Mouse (Mus musculus): ENCODE data around the gene Pcyt1a. TPM values are rescaled to one million over a fixed set of nuclear protein-coding genes. Genes with fewer than 3 reads are reported as not detected.

Gene Pcyt1a
- polyA plus RNA-seq, 1 experiment: 23.8 TPM

DNA sequence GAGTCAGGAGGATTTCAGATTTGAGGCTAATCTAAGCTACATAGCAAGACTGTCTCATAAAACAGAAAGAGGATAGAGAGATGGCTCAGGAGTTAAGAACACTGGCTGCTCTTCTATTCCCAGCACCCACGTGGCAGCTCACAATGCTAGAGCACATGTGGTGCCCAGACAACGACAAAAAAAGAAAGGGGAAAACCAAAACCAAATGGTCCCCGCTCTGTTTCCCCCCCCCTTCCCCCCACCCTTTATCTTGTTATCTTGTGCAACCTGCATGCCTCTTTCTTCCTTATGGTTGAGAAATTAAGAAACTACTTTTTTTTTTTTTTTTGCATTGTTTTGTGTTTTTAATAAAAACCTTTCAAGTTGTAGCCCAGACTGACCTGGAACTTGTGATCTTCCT lies 37.8 kb downstream of the Pcyt1a start:
- TF ChIP-seq MYOG (IDR thresholded peaks at IDR 0.05; ENCODE audit: control insufficient read depth in 1 of 3, insufficient read depth in 1 of 3, insufficient read length in 2 of 3, low read depth in 2 of 3) (no peak), TCF3 (IDR thresholded peaks at IDR 0.05; ENCODE audit: insufficient read length, low read depth) (no peak), MYOD1 (IDR thresholded peaks at IDR 0.05; ENCODE audit: control insufficient read depth in 1 of 3, insufficient read length in 2 of 3, low read depth in 2 of 3) (no peak), E2F4 (IDR thresholded peaks at IDR 0.05; ENCODE audit: insufficient read depth) (no peak), CEBPB (IDR thresholded peaks at IDR 0.05; ENCODE audit: insufficient read depth, poor library complexity, severe bottlenecking) (no peak), MAX (IDR thresholded peaks at IDR 0.05; ENCODE audit: low read depth) (no peak), REST (IDR thresholded peaks at IDR 0.05; ENCODE audit: insufficient read depth, insufficient read length) (no peak), SRF (IDR thresholded peaks at IDR 0.05; ENCODE audit: control insufficient read depth, insufficient read length, low read depth) (no peak), POLR2A (IDR thresholded peaks at IDR 0.05; ENCODE audit: insufficient read length, low read depth) (no peak), POLR2AphosphoS2 (IDR thresholded peaks at IDR 0.05; ENCODE audit: insufficient read length, low read depth) (no peak), USF1 (IDR thresholded peaks at IDR 0.05; ENCODE audit: low read depth) (no peak), TCF12 (IDR thresholded peaks at IDR 0.05; ENCODE audit: insufficient read depth, poor library complexity, severe bottlenecking) (no peak)
- peaks cover 25% of the 10 kb centered on the region for H3K36me3 ChIP-seq (ENCODE audit: control insufficient read depth, insufficient read depth)
- H3K79me2 ChIP-seq (ENCODE audit: control insufficient read depth, insufficient read depth): no peaks in the 10 kb centered on the region
- no peak overlapping the region for H3K4me3 ChIP-seq
- H3K4me2 ChIP-seq (ENCODE audit: low read depth): no peak overlapping the region
- no peak overlapping the region for H3ac ChIP-seq (ENCODE audit: control insufficient read depth, insufficient read length)
- no peaks in the 10 kb centered on the region for H3K27me3 ChIP-seq (ENCODE audit: control insufficient read depth, insufficient read depth, insufficient read length)

DNA sequence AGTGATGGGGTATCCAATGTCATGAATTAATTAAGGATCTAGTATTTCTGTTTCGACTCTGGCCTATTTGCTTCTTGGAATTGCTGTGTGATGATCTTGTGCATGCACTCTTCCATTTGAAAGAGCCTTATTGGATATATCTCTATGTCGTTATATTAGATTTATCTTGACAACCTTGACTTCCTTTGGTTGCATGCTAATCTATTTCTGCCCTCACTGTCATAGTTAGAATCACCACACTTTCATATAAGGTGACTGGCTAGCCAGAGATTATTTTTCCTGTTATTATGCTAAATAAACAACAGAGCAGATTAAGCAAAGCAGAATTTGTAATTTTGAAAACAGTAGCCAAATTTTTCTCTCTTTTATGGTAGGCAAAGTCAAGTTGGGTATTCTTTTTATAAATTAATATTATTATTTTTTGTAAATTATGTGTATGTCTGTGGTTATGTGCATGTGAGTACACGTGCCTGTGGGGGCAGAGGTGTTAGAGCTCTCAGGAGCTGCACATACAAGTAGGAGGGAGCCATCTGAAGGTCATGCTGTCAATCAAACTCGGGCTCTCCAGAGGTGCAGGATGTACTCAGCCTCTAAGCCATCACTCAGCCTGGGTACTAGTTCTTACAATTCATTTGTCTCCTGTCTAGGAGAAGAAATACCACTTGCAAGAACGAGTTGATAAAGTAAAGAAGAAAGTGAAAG lies 38.8 kb downstream of the Pcyt1a start:
- Histone ChIP-seq H3ac (ENCODE audit: control insufficient read depth, insufficient read length) (no peak overlapping the region), H3K36me3 (ENCODE audit: control insufficient read depth, insufficient read depth) (peaks cover 25% of the 10 kb centered on the region), H3K4me2 (ENCODE audit: low read depth) (no peak overlapping the region), H3K27me3 (ENCODE audit: control insufficient read depth, insufficient read depth, insufficient read length) (no peaks in the 10 kb centered on the region), H3K4me3 (no peak overlapping the region), H3K79me2 (ENCODE audit: control insufficient read depth, insufficient read depth) (no peaks in the 10 kb centered on the region)
- TF ChIP-seq POLR2A (IDR thresholded peaks at IDR 0.05; ENCODE audit: insufficient read length, low read depth) (no peak), SRF (IDR thresholded peaks at IDR 0.05; ENCODE audit: control insufficient read depth, insufficient read length, low read depth) (no peak), TCF12 (IDR thresholded peaks at IDR 0.05; ENCODE audit: insufficient read depth, poor library complexity, severe bottlenecking) (no peak), MYOD1 (IDR thresholded peaks at IDR 0.05; ENCODE audit: control insufficient read depth in 1 of 3, insufficient read length in 2 of 3, low read depth in 2 of 3) (no peak), MYOG (IDR thresholded peaks at IDR 0.05; ENCODE audit: control insufficient read depth in 1 of 3, insufficient read depth in 1 of 3, insufficient read length in 2 of 3, low read depth in 2 of 3) (no peak), POLR2AphosphoS2 (IDR thresholded peaks at IDR 0.05; ENCODE audit: insufficient read length, low read depth) (no peak), USF1 (IDR thresholded peaks at IDR 0.05; ENCODE audit: low read depth) (no peak), TCF3 (IDR thresholded peaks at IDR 0.05; ENCODE audit: insufficient read length, low read depth) (no peak), E2F4 (IDR thresholded peaks at IDR 0.05; ENCODE audit: insufficient read depth) (no peak), MAX (IDR thresholded peaks at IDR 0.05; ENCODE audit: low read depth) (no peak), CEBPB (IDR thresholded peaks at IDR 0.05; ENCODE audit: insufficient read depth, poor library complexity, severe bottlenecking) (no peak), REST (IDR thresholded peaks at IDR 0.05; ENCODE audit: insufficient read depth, insufficient read length) (no peak)

DNA sequence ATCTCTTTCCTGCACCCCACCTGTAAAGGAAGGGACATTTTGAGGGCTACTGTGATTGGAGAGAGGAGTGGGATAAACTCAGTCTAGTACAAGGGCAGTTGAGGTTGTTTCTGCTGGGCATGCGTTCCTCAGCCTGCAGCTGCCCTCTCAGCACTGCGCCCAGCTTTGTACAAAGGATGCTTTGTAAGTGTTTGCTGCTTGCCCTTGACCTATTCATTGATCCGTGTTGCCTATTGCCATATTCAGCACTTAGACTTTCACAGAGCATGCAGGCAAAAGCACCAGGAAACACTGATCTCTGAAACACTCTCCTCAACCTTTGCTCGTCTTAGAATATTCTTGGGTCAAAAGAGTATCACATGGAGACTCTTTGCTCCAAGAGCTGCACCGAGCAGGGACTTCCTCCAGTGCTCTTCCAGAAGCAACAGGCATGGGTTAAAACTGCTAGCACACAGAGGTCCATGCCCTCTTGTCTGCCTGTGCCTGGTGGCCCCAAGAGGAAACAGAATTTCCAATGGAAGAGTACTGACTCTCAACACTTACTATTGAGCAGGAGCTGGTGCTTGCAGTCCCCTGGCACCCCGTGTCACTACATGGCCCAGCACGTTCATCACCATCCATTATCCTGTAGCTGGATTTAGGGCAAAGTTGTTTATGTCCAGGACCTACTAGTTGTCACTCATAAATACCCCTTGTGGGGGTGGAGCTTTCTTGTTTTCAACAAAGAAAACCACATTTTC lies 41.7 kb downstream of the Pcyt1a start:
- H3K36me3 ChIP-seq (ENCODE audit: control insufficient read depth, insufficient read depth): peaks cover 13% of the 10 kb centered on the region
- TF ChIP-seq USF1 (IDR thresholded peaks at IDR 0.05; ENCODE audit: low read depth) (no peak), REST (IDR thresholded peaks at IDR 0.05; ENCODE audit: insufficient read depth, insufficient read length) (no peak), MAX (IDR thresholded peaks at IDR 0.05; ENCODE audit: low read depth) (no peak), E2F4 (IDR thresholded peaks at IDR 0.05; ENCODE audit: insufficient read depth) (no peak), MYOD1 (IDR thresholded peaks at IDR 0.05; ENCODE audit: control insufficient read depth in 1 of 3, insufficient read length in 2 of 3, low read depth in 2 of 3) (no peak), POLR2AphosphoS2 (IDR thresholded peaks at IDR 0.05; ENCODE audit: insufficient read length, low read depth) (no peak), SRF (IDR thresholded peaks at IDR 0.05; ENCODE audit: control insufficient read depth, insufficient read length, low read depth) (no peak), CEBPB (IDR thresholded peaks at IDR 0.05; ENCODE audit: insufficient read depth, poor library complexity, severe bottlenecking) (no peak), TCF3 (IDR thresholded peaks at IDR 0.05; ENCODE audit: insufficient read length, low read depth) (no peak), TCF12 (IDR thresholded peaks at IDR 0.05; ENCODE audit: insufficient read depth, poor library complexity, severe bottlenecking) (no peak), POLR2A (IDR thresholded peaks at IDR 0.05; ENCODE audit: insufficient read length, low read depth) (no peak), MYOG (IDR thresholded peaks at IDR 0.05; ENCODE audit: control insufficient read depth in 1 of 3, insufficient read depth in 1 of 3, insufficient read length in 2 of 3, low read depth in 2 of 3) (no peak)
- H3K4me3 ChIP-seq: no peak overlapping the region
- H3K4me2 ChIP-seq (ENCODE audit: low read depth): no peak overlapping the region
- H3ac ChIP-seq (ENCODE audit: control insufficient read depth, insufficient read length): no peak overlapping the region
- no peaks in the 10 kb centered on the region for H3K27me3 ChIP-seq (ENCODE audit: control insufficient read depth, insufficient read depth, insufficient read length)
- H3K79me2 ChIP-seq (ENCODE audit: control insufficient read depth, insufficient read depth): no peaks in the 10 kb centered on the region

DNA sequence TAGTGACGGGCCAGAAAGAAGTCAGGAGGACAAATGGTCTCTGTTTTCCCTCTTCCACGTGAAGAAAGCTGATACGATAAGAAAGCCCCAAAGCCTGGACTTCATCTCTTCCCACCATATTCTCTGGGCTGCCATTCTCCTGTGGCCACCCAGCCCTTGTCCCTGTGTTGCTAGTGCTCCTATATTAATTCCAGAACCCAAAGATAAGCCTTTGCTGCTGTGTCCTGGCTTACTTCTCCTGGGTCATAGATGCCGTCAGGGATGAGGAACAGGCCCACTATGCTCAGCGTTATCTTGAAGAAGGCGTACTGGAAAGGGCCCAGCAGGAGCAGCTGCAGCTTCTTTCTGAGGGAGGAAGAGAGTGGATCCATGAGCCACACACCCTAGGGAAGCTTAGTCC lies 46.6 kb downstream of the Pcyt1a start:
- H3K4me3 ChIP-seq: no peak overlapping the region
- H3K27me3 ChIP-seq (ENCODE audit: control insufficient read depth, insufficient read depth, insufficient read length): peaks cover 8% of the 10 kb centered on the region
- H3K4me2 ChIP-seq (ENCODE audit: low read depth): no peak overlapping the region
- H3K79me2 ChIP-seq (ENCODE audit: control insufficient read depth, insufficient read depth): no peaks in the 10 kb centered on the region
- no peak overlapping the region for H3ac ChIP-seq (ENCODE audit: control insufficient read depth, insufficient read length)
- TF ChIP-seq SRF (IDR thresholded peaks at IDR 0.05; ENCODE audit: control insufficient read depth, insufficient read length, low read depth) (no peak), E2F4 (IDR thresholded peaks at IDR 0.05; ENCODE audit: insufficient read depth) (no peak), MYOG (IDR thresholded peaks at IDR 0.05; ENCODE audit: control insufficient read depth in 1 of 3, insufficient read depth in 1 of 3, insufficient read length in 2 of 3, low read depth in 2 of 3) (no peak), TCF12 (IDR thresholded peaks at IDR 0.05; ENCODE audit: insufficient read depth, poor library complexity, severe bottlenecking) (no peak), POLR2A (IDR thresholded peaks at IDR 0.05; ENCODE audit: insufficient read length, low read depth) (no peak), CEBPB (IDR thresholded peaks at IDR 0.05; ENCODE audit: insufficient read depth, poor library complexity, severe bottlenecking) (no peak), REST (IDR thresholded peaks at IDR 0.05; ENCODE audit: insufficient read depth, insufficient read length) (no peak)
- H3K36me3 ChIP-seq (ENCODE audit: control insufficient read depth, insufficient read depth): no peaks in the 10 kb centered on the region
